Mouse (Mus musculus) c-Kit-negative CD71-positive TER-119-positive erythroid progenitor cells, embryonic 14.5 days (primary cell): ENCODE measurements around the gene Pitpnm1.
A peak's percentile ranks its signal among the peaks of the same experiment; 100 is the strongest.

Experiments
- DNase-seq: peaks from one replicate; pipeline ENCODE4 v3.0.0-alpha.2; 2013; ENCODE audit warnings: low read depth, low spot score

Pitpnm1 gene

GRCm38 (mm10) chr19:4140147-4140546, 40.3 kb downstream of the Pitpnm1 start:
- DNase-seq: no peak

- no peak for DNase-seq
These were observed 42.8 kb downstream of the Pitpnm1 start for GRCm38 (mm10) chr19:4142416-4143173.

GRCm38 (mm10) chr19:4143759-4144268, 44.0 kb downstream of the Pitpnm1 start, which contains the start of gene Cabp4:
Gene Cabp4, minus strand, starts transcription at chr19:4144033.
- DNase-seq: no peak

- no peak for DNase-seq
These were observed 45.0 kb downstream of the Pitpnm1 start for GRCm38 (mm10) chr19:4144550-4145498.

- no peak for DNase-seq
These were observed 46.1 kb downstream of the Pitpnm1 start for GRCm38 (mm10) chr19:4145936-4146335.

GRCm38 (mm10) chr19:4146366-4147021, 46.7 kb downstream of the Pitpnm1 start:
- DNase-seq: no peak

- no peak for DNase-seq
These were observed 47.2 kb downstream of the Pitpnm1 start for GRCm38 (mm10) chr19:4147022-4147405.

GRCm38 (mm10) chr19:4147782-4148490, 48.1 kb downstream of the Pitpnm1 start:
- no peak for DNase-seq

GRCm38 (mm10) chr19:4148491-4148806, 48.7 kb downstream of the Pitpnm1 start, which contains the start of gene Coro1b:
Gene Coro1b, plus strand, starts transcription at chr19:4148619.
- peak; percentile 79 for DNase-seq

GRCm38 (mm10) chr19:4148819-4149218, 49.0 kb downstream of the Pitpnm1 start:
- DNase-seq: no peak

GRCm38 (mm10) chr19:4149283-4149682, 49.5 kb downstream of the Pitpnm1 start:
- DNase-seq: no peak

GRCm38 (mm10) chr19:4149764-4150461, 50.1 kb downstream of the Pitpnm1 start:
- DNase-seq: no peak

GRCm38 (mm10) chr19:4150567-4151487, 51.0 kb downstream of the Pitpnm1 start:
- no peak for DNase-seq

GRCm38 (mm10) chr19:4151488-4151860, 51.7 kb downstream of the Pitpnm1 start:
- DNase-seq: no peak

GRCm38 (mm10) chr19:4151898-4152297, 52.1 kb downstream of the Pitpnm1 start:
- DNase-seq: no peak

GRCm38 (mm10) chr19:4152445-4153231, 52.8 kb downstream of the Pitpnm1 start:
- DNase-seq: no peak

- DNase-seq: no peak
These were observed 53.4 kb downstream of the Pitpnm1 start, which contains the start of gene Ptprcap for GRCm38 (mm10) chr19:4153232-4153654. Gene Ptprcap, plus strand, starts transcription at chr19:4153604.

GRCm38 (mm10) chr19:4154437-4155222, 54.8 kb downstream of the Pitpnm1 start:
- DNase-seq: no peak
